Mouse (Mus musculus) cerebellum, adult 2 months (tissue): ENCODE results near the gene C1qtnf2.

Source experiments
- CTCF ChIP-seq: fragments of 200-500 bp; IDR thresholded peaks from 2 replicates; pipeline ENCODE4 v1.5.1; 2011; ENCODE audit warnings: low read depth, mild to moderate bottlenecking, control low read depth, low read length, moderate library complexity, borderline replicate concordance; ENCODE audit not compliant: insufficient read depth
- POLR2A ChIP-seq: fragments of 200-500 bp; IDR thresholded peaks from 2 replicates; pipeline ENCODE4 v1.6.1; 2011; ENCODE audit warnings: low read length, control low read depth, borderline replicate concordance; ENCODE audit not compliant: insufficient read depth

- TF ChIP-seq CTCF (no peak), POLR2A (no peak)
Measured at GRCm38 (mm10) chr11:43463204-43463603, 10.9 kb upstream of the C1qtnf2 start.
